Mouse (Mus musculus) lung, postnatal 0 days (tissue): ENCODE data around the gene Gm20388. TPM values are rescaled to one million over a fixed set of nuclear protein-coding genes. Genes with fewer than 3 reads are reported as not detected.

ENCODE experiments used
- ATAC-seq: fragments of 200-750 bp; cut with Nextera tagmentation; 2 replicates; pipeline ENCODE4 v1.8.0; 2017; ENCODE audit warnings: moderate library complexity
- DNase-seq: peaks from one replicate; pipeline ENCODE4 v3.0.0-alpha.2; 2016; ENCODE audit warnings: low spot score
- H3K27ac ChIP-seq: fragments of 300-500 bp; sonication (generic); 2 replicates; pipeline ENCODE4 v1.5.1; 2014; ENCODE audit warnings: antibody characterized with exemption, mild to moderate bottlenecking, low read length, mixed read lengths
- H3K27me3 ChIP-seq: fragments of 300-500 bp; sonication (generic); replicated peaks from 2 replicates; pipeline ENCODE4 v1.6.1; 2014; ENCODE audit warnings: low read length, mixed read lengths; ENCODE audit not compliant: insufficient read depth
- H3K36me3 ChIP-seq: fragments of 300-500 bp; sonication (generic); 2 replicates; pipeline ENCODE4 v1.6.1; 2014; ENCODE audit warnings: low read length, mixed read lengths; ENCODE audit not compliant: insufficient read depth
- H3K4me1 ChIP-seq: fragments of 300-500 bp; sonication (generic); 2 replicates; pipeline ENCODE4 v1.6.1; 2014; ENCODE audit warnings: antibody characterized with exemption, low read depth, low read length, mixed read lengths; ENCODE audit not compliant: insufficient read depth
- H3K4me2 ChIP-seq: fragments of 300-500 bp; sonication (generic); replicated peaks from 2 replicates; pipeline ENCODE4 v1.6.1; 2014; ENCODE audit warnings: low read depth, mild to moderate bottlenecking, low read length, moderate library complexity, mixed read lengths
- H3K4me3 ChIP-seq: fragments of 300-500 bp; sonication (generic); 2 replicates; pipeline ENCODE4 v1.5.1; 2014; ENCODE audit warnings: low read depth, low read length
- H3K9ac ChIP-seq: fragments of 300-500 bp; sonication (generic); replicated peaks from 2 replicates; pipeline ENCODE4 v1.6.1; 2014; ENCODE audit warnings: low read depth, mild to moderate bottlenecking
- H3K9me3 ChIP-seq: fragments of 300-500 bp; sonication (generic); 2 replicates; pipeline ENCODE4 v1.6.1; 2016; ENCODE audit warnings: low read length, mixed read lengths
- CTCF ChIP-seq: IDR thresholded peaks from 2 replicates; pipeline ENCODE4 v1.5.1; 2016; ENCODE audit warnings: antibody characterized with exemption, mild to moderate bottlenecking
- EP300 ChIP-seq: IDR thresholded peaks from 2 replicates; pipeline ENCODE4 v1.6.1; 2016; ENCODE audit warnings: antibody characterized with exemption, mild to moderate bottlenecking, control low read depth
- WGBS: fragments of 180-500 bp; shearing (Covaris S2); extraction: QIAGEN DNeasy Blood & Tissue Kit; methylation state at CpG from one replicate; pipeline ENCODE4 v1.1.7; 2014; 5-methylcytosine and 5-hydroxymethylcytosine counted together
- polyA plus RNA-seq: library from polyadenylated mRNA; unstranded; fragments of >200 nt; fragmentation: Nextera tagmentation; extraction: Ambion mirVana; gene quantifications from 2 replicates; pipeline ENCODE4 v1.2.1, GENCODE M21; 2015

Gene Gm20388
- polyA plus RNA-seq, 1 experiment from 2014 or later: not detected

DNA sequence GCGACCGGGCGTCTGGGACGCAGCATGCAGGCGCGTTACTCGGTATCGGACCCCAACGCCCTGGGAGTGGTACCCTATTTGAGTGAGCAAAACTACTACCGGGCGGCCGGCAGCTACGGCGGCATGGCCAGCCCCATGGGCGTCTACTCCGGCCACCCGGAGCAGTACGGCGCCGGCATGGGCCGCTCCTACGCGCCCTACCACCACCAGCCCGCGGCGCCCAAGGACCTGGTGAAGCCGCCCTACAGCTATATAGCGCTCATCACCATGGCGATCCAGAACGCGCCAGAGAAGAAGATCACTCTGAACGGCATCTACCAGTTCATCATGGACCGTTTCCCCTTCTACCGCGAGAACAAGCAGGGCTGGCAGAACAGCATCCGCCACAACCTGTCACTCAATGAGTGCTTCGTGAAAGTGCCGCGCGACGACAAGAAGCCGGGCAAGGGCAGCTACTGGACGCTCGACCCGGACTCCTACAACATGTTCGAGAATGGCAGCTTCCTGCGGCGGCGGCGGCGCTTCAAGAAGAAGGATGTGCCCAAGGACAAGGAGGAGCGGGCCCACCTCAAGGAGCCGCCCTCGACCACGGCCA, 1206.0 kb downstream of the Gm20388 start:
- peak; percentile 28 for ATAC-seq
- H3K27ac ChIP-seq: no peak overlapping the region

DNA sequence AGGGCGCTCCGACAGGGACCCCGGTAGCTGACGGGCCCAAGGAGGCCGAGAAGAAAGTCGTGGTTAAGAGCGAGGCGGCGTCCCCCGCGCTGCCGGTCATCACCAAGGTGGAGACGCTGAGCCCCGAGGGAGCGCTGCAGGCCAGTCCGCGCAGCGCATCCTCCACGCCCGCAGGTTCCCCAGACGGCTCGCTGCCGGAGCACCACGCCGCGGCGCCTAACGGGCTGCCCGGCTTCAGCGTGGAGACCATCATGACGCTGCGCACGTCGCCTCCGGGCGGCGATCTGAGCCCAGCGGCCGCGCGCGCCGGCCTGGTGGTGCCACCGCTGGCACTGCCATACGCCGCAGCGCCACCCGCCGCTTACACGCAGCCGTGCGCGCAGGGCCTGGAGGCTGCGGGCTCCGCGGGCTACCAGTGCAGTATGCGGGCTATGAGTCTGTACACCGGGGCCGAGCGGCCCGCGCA, 1206.6 kb downstream of the Gm20388 start:
- no peak for ATAC-seq
- H3K9ac ChIP-seq: no peak overlapping the region
- TF ChIP-seq EP300 (no peak), CTCF (no peak)
- H3K4me3 ChIP-seq: peak overlapping the region; percentile 50
- no peak for DNase-seq
- WGBS: 5% methylated on average over 55 of the region's 62 CpGs
- H3K27ac ChIP-seq: no peak overlapping the region
- H3K4me2 ChIP-seq: peak overlapping the region; percentile 22
- peaks cover 86% of the 10 kb centered on the region for H3K27me3 ChIP-seq
- no peaks in the 10 kb centered on the region for H3K9me3 ChIP-seq
- H3K4me1 ChIP-seq: peaks cover 11% of the 10 kb centered on the region
- H3K36me3 ChIP-seq: no peaks in the 10 kb centered on the region

More for the DNA sequence above, 1206.0 kb downstream of the Gm20388 start:
- DNase-seq: no peak
- Histone ChIP-seq H3K36me3 (no peaks in the 10 kb centered on the region), H3K4me1 (peaks cover 11% of the 10 kb centered on the region), H3K4me3 (peak overlapping the region; percentile 50), H3K27me3 (peaks cover 81% of the 10 kb centered on the region), H3K4me2 (peak overlapping the region; percentile 91), H3K9ac (no peak overlapping the region; the same call in 1 of the 2 replicates), H3K9me3 (no peaks in the 10 kb centered on the region)
- under 1% methylated on average over 55 of the region's 55 CpGs for WGBS
- TF ChIP-seq EP300: no peak
- no peak for TF ChIP-seq CTCF

DNA sequence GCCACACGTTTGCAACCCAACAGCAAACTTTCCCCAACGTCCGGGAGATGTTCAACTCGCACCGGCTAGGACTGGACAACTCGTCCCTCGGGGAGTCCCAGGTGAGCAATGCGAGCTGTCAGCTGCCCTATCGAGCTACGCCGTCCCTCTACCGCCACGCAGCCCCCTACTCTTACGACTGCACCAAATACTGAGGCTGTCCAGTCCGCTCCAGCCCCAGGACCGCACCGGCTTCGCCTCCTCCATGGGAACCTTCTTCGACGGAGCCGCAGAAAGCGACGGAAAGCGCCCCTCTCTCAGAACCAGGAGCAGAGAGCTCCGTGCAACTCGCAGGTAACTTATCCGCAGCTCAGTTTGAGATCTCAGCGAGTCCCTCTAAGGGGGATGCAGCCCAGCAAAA, 1207.3 kb downstream of the Gm20388 start:
- no peak for ATAC-seq

DNA sequence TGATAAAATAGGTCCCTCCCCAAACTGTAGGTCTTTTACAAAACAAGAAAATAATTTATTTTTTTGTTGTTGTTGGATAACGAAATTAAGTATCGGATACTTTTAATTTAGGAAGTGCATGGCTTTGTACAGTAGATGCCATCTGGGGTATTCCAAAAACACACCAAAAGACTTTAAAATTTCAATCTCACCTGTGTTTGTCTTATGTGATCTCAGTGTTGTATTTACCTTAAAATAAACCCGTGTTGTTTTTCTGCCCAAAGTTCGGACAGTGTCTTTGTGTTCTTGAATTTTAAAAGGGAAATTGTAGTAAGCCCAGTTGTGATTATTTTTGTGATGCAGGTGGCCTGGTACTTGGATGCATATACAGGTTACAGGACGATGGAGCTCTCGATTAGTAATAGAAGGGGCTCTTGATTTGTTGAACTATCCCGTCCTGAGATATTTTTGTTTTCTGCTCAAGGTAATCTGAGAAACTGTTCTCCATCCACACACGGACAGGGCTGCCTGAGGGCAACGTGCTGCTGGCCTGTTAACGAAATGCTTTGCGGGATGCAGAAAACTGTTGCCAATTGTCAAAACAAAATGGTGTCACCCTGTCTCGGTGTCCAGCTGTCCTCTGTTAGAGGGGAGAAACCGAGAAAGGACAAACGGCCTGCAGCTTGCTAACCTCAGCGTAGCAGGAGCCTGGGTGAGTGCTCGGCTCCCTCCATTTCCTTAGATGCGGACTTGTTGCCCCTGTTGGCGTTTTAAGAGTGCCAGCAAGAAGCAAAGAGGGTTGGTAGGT, 1208.2 kb downstream of the Gm20388 start:
- H3K4me3 ChIP-seq: no peak overlapping the region
- H3K27ac ChIP-seq: no peak overlapping the region
- WGBS: 19% methylated on average over 18 of the region's 18 CpGs
- DNase-seq (no peak), ATAC-seq (no peak)
- H3K4me2 ChIP-seq: no peak overlapping the region
- no peak overlapping the region for H3K9ac ChIP-seq
- H3K4me1 ChIP-seq: peaks cover 11% of the 10 kb centered on the region
- H3K36me3 ChIP-seq: no peaks in the 10 kb centered on the region
- H3K27me3 ChIP-seq: peaks cover 94% of the 10 kb centered on the region
- TF ChIP-seq CTCF (no peak), EP300 (no peak)
- no peaks in the 10 kb centered on the region for H3K9me3 ChIP-seq

More for the DNA sequence above, 1207.3 kb downstream of the Gm20388 start:
- peaks cover 11% of the 10 kb centered on the region for H3K4me1 ChIP-seq
- H3K4me2 ChIP-seq: peak overlapping the region; percentile 22; the same call in 1 of the 2 replicates
- H3K27ac ChIP-seq: no peak overlapping the region
- H3K9ac ChIP-seq: no peak overlapping the region
- peak overlapping the region; percentile 50; the same call in 1 of the 2 replicates for H3K4me3 ChIP-seq
- peaks cover 93% of the 10 kb centered on the region for H3K27me3 ChIP-seq
- no peaks in the 10 kb centered on the region for H3K36me3 ChIP-seq
- no peaks in the 10 kb centered on the region for H3K9me3 ChIP-seq
- no peak for TF ChIP-seq EP300
- no peak for TF ChIP-seq CTCF
- 2% methylated on average over 28 of the region's 28 CpGs for WGBS
- DNase-seq: no peak

DNA sequence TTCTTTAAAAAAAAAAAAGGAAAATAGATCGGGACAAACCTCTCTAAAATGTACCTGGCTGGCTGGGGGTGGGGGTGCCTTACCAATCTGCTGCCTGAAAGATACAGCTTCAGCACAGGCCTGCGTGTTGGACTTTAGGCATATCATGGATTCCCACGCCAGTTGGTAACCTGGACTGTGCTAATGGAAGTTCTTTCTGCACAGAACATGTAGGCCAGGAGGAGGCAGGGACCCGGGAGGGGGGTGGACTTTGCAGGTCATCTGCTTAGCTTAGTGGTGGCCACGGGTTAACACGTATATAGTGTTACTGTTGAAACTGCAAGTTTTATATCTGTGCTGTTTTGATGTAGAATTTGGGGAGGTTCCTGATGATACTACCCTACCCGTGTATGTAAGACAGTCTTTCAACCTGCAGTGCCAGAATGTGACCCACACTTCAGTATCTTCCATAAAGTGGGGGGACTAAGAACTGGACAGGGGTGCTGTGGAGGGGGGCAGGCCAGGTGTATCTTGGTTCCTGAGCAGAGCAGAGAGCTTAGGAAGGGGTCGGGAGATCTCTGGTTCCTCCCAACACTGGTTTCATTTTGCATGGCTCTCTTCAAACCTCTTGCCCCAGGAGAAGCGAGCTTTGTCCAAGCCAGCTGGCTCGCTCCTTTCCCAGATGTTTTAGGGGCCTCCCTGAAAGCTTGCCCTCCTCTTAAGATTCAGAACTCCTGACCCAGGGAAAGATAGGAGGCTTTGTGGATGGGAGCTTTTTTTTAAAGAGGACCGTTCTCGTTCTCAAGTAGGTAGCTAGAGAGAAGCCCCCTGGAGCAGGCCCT, 1209.2 kb downstream of the Gm20388 start:
- ATAC-seq: no peak
- Histone ChIP-seq H3K4me3 (no peak overlapping the region), H3K36me3 (no peaks in the 10 kb centered on the region), H3K4me1 (peaks cover 11% of the 10 kb centered on the region), H3K9me3 (no peaks in the 10 kb centered on the region), H3K4me2 (no peak overlapping the region), H3K9ac (no peak overlapping the region), H3K27ac (no peak overlapping the region), H3K27me3 (peaks cover 91% of the 10 kb centered on the region)
- no peak for DNase-seq
- no peak for TF ChIP-seq CTCF
- TF ChIP-seq EP300: no peak
- WGBS: 32% methylated on average over 12 of the region's 12 CpGs
